Mouse (Mus musculus) lung, postnatal 0 days (tissue): Measurements from ENCODE around the gene Scn4a.

Experiments
- CTCF ChIP-seq: IDR thresholded peaks from 2 replicates; pipeline ENCODE4 v1.5.1; 2016; ENCODE audit warnings: antibody characterized with exemption, mild to moderate bottlenecking
- EP300 ChIP-seq: IDR thresholded peaks from 2 replicates; pipeline ENCODE4 v1.6.1; 2016; ENCODE audit warnings: antibody characterized with exemption, mild to moderate bottlenecking, control low read depth

- TF ChIP-seq EP300 = no peak
- TF ChIP-seq CTCF = no peak
Observed at GRCm38 (mm10) chr11:106290376-106290775, 62.7 kb downstream of the Scn4a start.
